Mouse (Mus musculus) adrenal gland, postnatal 25 days (tissue): ENCODE results near the gene C130032M10Rik. TPM values are rescaled to one million over a fixed set of nuclear protein-coding genes. Genes with fewer than 3 reads are reported as not detected.

Experiments used
- DNase-seq: peaks from one replicate; pipeline ENCODE4 v3.0.0; 2021; ENCODE audit warnings: mixed read lengths
- total RNA-seq: library from RNA; stranded (reverse); gene quantifications from 2 replicates; pipeline ENCODE4 v1.2.3, GENCODE M21; 2021

C130032M10Rik gene
- total RNA-seq, 1 experiment from 2014 or later = not detected

GRCm38 (mm10) chr9:114549117-114549516, 33.6 kb downstream of the C130032M10Rik start:
- no peak for DNase-seq

- DNase-seq = no peak
Observed at GRCm38 (mm10) chr9:114550033-114550432, 34.5 kb downstream of the C130032M10Rik start.

- no peak for DNase-seq
Observed at GRCm38 (mm10) chr9:114553828-114554227, 38.3 kb downstream of the C130032M10Rik start.

- DNase-seq = no peak
Observed at GRCm38 (mm10) chr9:114554355-114554979, 39.0 kb downstream of the C130032M10Rik start.

GRCm38 (mm10) chr9:114556276-114556855, 40.9 kb downstream of the C130032M10Rik start:
- DNase-seq = no peak

GRCm38 (mm10) chr9:114557086-114557485, 41.6 kb downstream of the C130032M10Rik start:
- no peak for DNase-seq

GRCm38 (mm10) chr9:114560141-114560540, 44.6 kb downstream of the C130032M10Rik start:
- DNase-seq = no peak

- DNase-seq = no peak
Observed at GRCm38 (mm10) chr9:114560771-114561670, 45.5 kb downstream of the C130032M10Rik start.

GRCm38 (mm10) chr9:114561671-114561971, 46.1 kb downstream of the C130032M10Rik start:
- no peak for DNase-seq

GRCm38 (mm10) chr9:114562031-114562918, 46.8 kb downstream of the C130032M10Rik start:
- no peak for DNase-seq

- DNase-seq = no peak
Observed at GRCm38 (mm10) chr9:114562919-114563751, 47.6 kb downstream of the C130032M10Rik start.

- DNase-seq = no peak
Observed at GRCm38 (mm10) chr9:114563761-114564606, 48.5 kb downstream of the C130032M10Rik start, which contains the start of gene Trim71. TSS of gene Trim71 (minus strand) at chr9:114564369.

- no peak for DNase-seq
Observed at GRCm38 (mm10) chr9:114564667-114565066, 49.2 kb downstream of the C130032M10Rik start.

Other genes with a start within 250 kb of the C130032M10Rik start
- not detected in 2 replicates for gene Bcl2a1c, start 185.6 kb upstream of the C130032M10Rik start, total RNA-seq
- gene Crtap, start 125.0 kb upstream of the C130032M10Rik start, total RNA-seq = 99.2 and 103 TPM in 2 replicates
- gene Glb1, start 114.6 kb upstream of the C130032M10Rik start, total RNA-seq = 30.8 and 37.5 TPM in 2 replicates
- 7.7 and 9.7 TPM in 2 replicates for gene Tmppe, start 114.6 kb upstream of the C130032M10Rik start, total RNA-seq
- gene Ccr4, start 10.8 kb upstream of the C130032M10Rik start, total RNA-seq = not detected in 2 replicates
- 0.06 TPM in 1 of 2 replicates, not detected in the other for gene Trim71, start 48.7 kb downstream of the C130032M10Rik start, total RNA-seq
- 35.3 and 43.7 TPM in 2 replicates for gene Cnot10, start 124.5 kb downstream of the C130032M10Rik start, total RNA-seq
- gene Dync1li1, start 173.1 kb downstream of the C130032M10Rik start, total RNA-seq = 41.0 and 47.0 TPM in 2 replicates
- 71.8 and 80.4 TPM in 2 replicates for gene Cmtm6, start 215.4 kb downstream of the C130032M10Rik start, total RNA-seq